Mouse (Mus musculus) E14TG2a.4 (cell line): ENCODE measurements around the gene Cbll1.
A peak's percentile ranks its signal among the peaks of the same experiment; 100 is the strongest.
"Not testable (repeated sequence)": the region's sequence is repeated elsewhere in the genome, so short reads cannot be mapped to it uniquely, and the experiment has no call there.

ENCODE experiments used
- H3K27me3 ChIP-seq: 2 replicates; pipeline ENCODE4 v1.6.1; 2014; ENCODE audit warnings: low read length, control low read depth; ENCODE audit not compliant: insufficient read depth
- H3K36me3 ChIP-seq: 2 replicates; pipeline ENCODE4 v1.6.1; 2014; ENCODE audit warnings: low read length, control low read depth; ENCODE audit not compliant: insufficient read depth
- H3K4me1 ChIP-seq: replicated peaks from 2 replicates; pipeline ENCODE4 v1.6.1; 2014; ENCODE audit warnings: low read depth, low read length, control low read depth
- H3K4me3 ChIP-seq: replicated peaks from 2 replicates; pipeline ENCODE4 v1.5.1; 2014; ENCODE audit warnings: mild to moderate bottlenecking, low read length
- H3K9me3 ChIP-seq: 2 replicates; pipeline ENCODE4 v1.6.1; 2014; ENCODE audit warnings: low read length, control low read depth
- CTCF ChIP-seq: conservative IDR thresholded peaks from 2 replicates; pipeline ENCODE4 v1.5.1; 2014; ENCODE audit warnings: low read length
- NANOG ChIP-seq: IDR thresholded peaks from 2 replicates; pipeline ENCODE4 v1.6.1; 2014; ENCODE audit warnings: borderline replicate concordance, low read length, mixed read lengths
- POU5F1 ChIP-seq: IDR thresholded peaks from 2 replicates; pipeline ENCODE4 v1.6.1; 2014; ENCODE audit warnings: low read length, borderline replicate concordance

The Cbll1 gene

GRCm38 (mm10) chr12:31460270-31460669, 39.1 kb downstream of the Cbll1 start:
- not testable (repeated sequence) for H3K4me1 ChIP-seq, H3K27me3 ChIP-seq, H3K36me3 ChIP-seq, H3K4me3 ChIP-seq, H3K9me3 ChIP-seq
- TF ChIP-seq CTCF = peak; percentile 57

- Histone ChIP-seq H3K4me3 (no peak overlapping the region), H3K9me3 (no peaks in the 10 kb centered on the region), H3K27me3 (peaks cover 3% of the 10 kb centered on the region; the same call in 1 of the 2 replicates), H3K4me1 (no peaks in the 10 kb centered on the region), H3K36me3 (no peaks in the 10 kb centered on the region)
- TF ChIP-seq POU5F1 (no peak), CTCF (no peak), NANOG (no peak)
These were observed 40.9 kb downstream of the Cbll1 start for GRCm38 (mm10) chr12:31458474-31458873.

- Histone ChIP-seq H3K4me3 (no peak overlapping the region), H3K27me3 (peaks cover 3% of the 10 kb centered on the region; the same call in 1 of the 2 replicates), H3K36me3 (no peaks in the 10 kb centered on the region), H3K9me3 (no peaks in the 10 kb centered on the region), H3K4me1 (no peaks in the 10 kb centered on the region)
- TF ChIP-seq NANOG = no peak
- no peak for TF ChIP-seq CTCF
- TF ChIP-seq POU5F1 = no peak
These were observed 43.1 kb downstream of the Cbll1 start for GRCm38 (mm10) chr12:31456271-31456670.

GRCm38 (mm10) chr12:31449341-31449740, 50.1 kb downstream of the Cbll1 start:
- Histone ChIP-seq H3K27me3 (peaks cover 3% of the 10 kb centered on the region; the same call in 1 of the 2 replicates), H3K4me3 (no peak overlapping the region), H3K4me1 (peaks cover under 1% of the 10 kb centered on the region; the same call in 1 of the 2 replicates), H3K9me3 (no peaks in the 10 kb centered on the region), H3K36me3 (no peaks in the 10 kb centered on the region)
- TF ChIP-seq NANOG (no peak), POU5F1 (no peak), CTCF (no peak)

- H3K27me3 ChIP-seq = peaks cover 4% of the 10 kb centered on the region; the same call in 1 of the 2 replicates
- TF ChIP-seq POU5F1 (no peak), NANOG (no peak), CTCF (no peak)
- no peak overlapping the region for H3K4me3 ChIP-seq
- H3K36me3 ChIP-seq = no peaks in the 10 kb centered on the region
- no peaks in the 10 kb centered on the region for H3K9me3 ChIP-seq
- peaks cover 3% of the 10 kb centered on the region for H3K4me1 ChIP-seq
These were observed 54.6 kb downstream of the Cbll1 start for GRCm38 (mm10) chr12:31444827-31445226.

GRCm38 (mm10) chr12:31444131-31444546, 55.3 kb downstream of the Cbll1 start:
- Histone ChIP-seq H3K4me3 (no peak overlapping the region), H3K36me3 (no peaks in the 10 kb centered on the region), H3K4me1 (peaks cover 3% of the 10 kb centered on the region), H3K9me3 (no peaks in the 10 kb centered on the region), H3K27me3 (peaks cover 4% of the 10 kb centered on the region; the same call in 1 of the 2 replicates)
- TF ChIP-seq POU5F1 (no peak), CTCF (no peak), NANOG (no peak)

GRCm38 (mm10) chr12:31439612-31440011, 59.8 kb downstream of the Cbll1 start:
- TF ChIP-seq CTCF = no peak
- TF ChIP-seq NANOG = no peak
- no peak for TF ChIP-seq POU5F1
- H3K4me1 ChIP-seq = peaks cover 3% of the 10 kb centered on the region
- no peak overlapping the region for H3K4me3 ChIP-seq
- H3K36me3 ChIP-seq = no peaks in the 10 kb centered on the region
- H3K9me3 ChIP-seq = no peaks in the 10 kb centered on the region
- peaks cover 4% of the 10 kb centered on the region; the same call in 1 of the 2 replicates for H3K27me3 ChIP-seq

- TF ChIP-seq CTCF = no peak
- no peak for TF ChIP-seq NANOG
- TF ChIP-seq POU5F1 = no peak
- Histone ChIP-seq H3K27me3 (no peaks in the 10 kb centered on the region), H3K4me3 (no peak overlapping the region), H3K9me3 (no peaks in the 10 kb centered on the region), H3K36me3 (no peaks in the 10 kb centered on the region), H3K4me1 (no peaks in the 10 kb centered on the region; the same call in 1 of the 2 replicates)
These were observed 61.6 kb downstream of the Cbll1 start for GRCm38 (mm10) chr12:31437791-31438190.
